Mouse (Mus musculus): ENCODE measurements around the gene Alb.

Alb gene

GRCm38 (mm10) chr5:90460619-90461018 is at the start of gene Alb:
Alb (plus strand) TSS chr5:90460897.
- DNase-seq (ENCODE audit: low read depth, low spot score), result no peak

GRCm38 (mm10) chr5:90414142-90414924 is 46.4 kb upstream of the Alb start:
- no peak for DNase-seq (ENCODE audit: low read depth, low spot score)

GRCm38 (mm10) chr5:90414925-90415295 is 45.8 kb upstream of the Alb start:
- no peak for DNase-seq (ENCODE audit: low read depth, low spot score)

DNA sequence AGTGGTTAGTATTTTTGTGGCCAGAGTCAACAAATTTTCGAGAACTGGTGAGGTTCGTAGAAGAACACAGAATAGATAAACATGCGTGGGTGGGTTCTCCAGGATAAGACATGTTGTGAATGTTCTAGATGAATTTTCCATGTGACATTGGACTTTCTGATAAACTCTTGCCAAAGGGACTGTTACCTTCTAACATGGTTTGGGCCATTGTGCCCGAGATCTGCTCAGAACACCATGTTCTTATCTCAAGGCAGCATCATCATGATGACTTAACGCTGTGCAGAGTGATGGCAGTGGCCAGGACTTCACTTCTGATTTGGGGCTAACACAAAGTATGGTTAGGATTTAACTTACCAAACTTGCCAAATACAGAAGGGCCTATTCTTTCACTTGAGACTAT is 36.1 kb upstream of the Alb start:
- DNase-seq (ENCODE audit: low read depth, low spot score), result no peak

- DNase-seq (ENCODE audit: low read depth, low spot score), result no peak
Measured at GRCm38 (mm10) chr5:90425191-90425590, 35.5 kb upstream of the Alb start.

GRCm38 (mm10) chr5:90431053-90431452 is 29.6 kb upstream of the Alb start:
- no peak for DNase-seq (ENCODE audit: low read depth, low spot score)

DNA sequence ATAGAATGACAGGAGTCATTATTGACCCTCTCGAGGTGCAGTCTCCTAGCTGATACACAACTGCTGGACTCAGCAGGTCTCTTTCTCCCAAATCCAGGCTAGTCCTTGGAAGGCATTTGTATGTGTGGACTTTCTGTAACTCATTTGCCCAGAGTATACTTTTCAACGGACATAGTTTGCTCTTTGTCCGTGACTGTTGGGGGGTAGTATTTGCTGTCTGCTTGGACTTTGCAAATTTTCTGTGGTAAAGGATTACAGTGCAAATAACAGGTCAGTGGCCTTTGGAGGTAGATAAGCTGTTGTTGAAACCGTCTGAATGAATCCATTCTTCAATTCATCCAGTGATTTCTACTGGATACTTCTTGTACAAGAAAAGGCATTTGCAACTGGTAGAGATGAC is 21.5 kb upstream of the Alb start:
- no peak for DNase-seq (ENCODE audit: low read depth, low spot score)

- no peak for DNase-seq (ENCODE audit: low read depth, low spot score)
Measured at GRCm38 (mm10) chr5:90447577-90447976, 13.1 kb upstream of the Alb start.

DNA sequence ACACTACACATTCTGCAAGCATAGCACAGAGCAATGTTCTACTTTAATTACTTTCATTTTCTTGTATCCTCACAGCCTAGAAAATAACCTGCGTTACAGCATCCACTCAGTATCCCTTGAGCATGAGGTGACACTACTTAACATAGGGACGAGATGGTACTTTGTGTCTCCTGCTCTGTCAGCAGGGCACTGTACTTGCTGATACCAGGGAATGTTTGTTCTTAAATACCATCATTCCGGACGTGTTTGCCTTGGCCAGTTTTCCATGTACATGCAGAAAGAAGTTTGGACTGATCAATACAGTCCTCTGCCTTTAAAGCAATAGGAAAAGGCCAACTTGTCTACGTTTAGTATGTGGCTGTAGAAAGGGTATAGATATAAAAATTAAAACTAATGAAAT is 10.7 kb upstream of the Alb start:
- no peak for DNase-seq (ENCODE audit: low read depth, low spot score)

- DNase-seq (ENCODE audit: low read depth, low spot score), result no peak
Measured at GRCm38 (mm10) chr5:90452711-90453110, 8.0 kb upstream of the Alb start.

DNA sequence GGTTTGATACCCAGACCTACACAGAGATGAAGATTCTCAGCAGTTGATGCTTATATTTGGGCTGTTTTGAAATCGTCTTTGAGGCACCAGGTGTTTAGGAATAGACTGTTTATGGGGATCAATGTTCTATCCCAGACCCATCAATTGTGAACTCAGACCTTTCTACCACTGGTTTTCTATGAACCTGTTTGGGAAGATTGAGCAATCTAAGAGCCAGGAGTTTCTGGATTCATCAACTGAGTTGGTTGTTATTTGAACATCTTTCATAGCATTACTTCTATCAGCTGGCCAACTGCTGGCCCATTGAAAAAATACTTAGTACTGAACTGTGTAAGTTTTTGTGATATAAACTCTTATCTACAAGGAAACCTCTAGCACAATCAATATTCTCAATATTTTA is 3.5 kb upstream of the Alb start:
- DNase-seq (ENCODE audit: low read depth, low spot score), result no peak

- DNase-seq (ENCODE audit: low read depth, low spot score), result no peak
Measured at GRCm38 (mm10) chr5:90458727-90459126, 2.0 kb upstream of the Alb start.

DNA sequence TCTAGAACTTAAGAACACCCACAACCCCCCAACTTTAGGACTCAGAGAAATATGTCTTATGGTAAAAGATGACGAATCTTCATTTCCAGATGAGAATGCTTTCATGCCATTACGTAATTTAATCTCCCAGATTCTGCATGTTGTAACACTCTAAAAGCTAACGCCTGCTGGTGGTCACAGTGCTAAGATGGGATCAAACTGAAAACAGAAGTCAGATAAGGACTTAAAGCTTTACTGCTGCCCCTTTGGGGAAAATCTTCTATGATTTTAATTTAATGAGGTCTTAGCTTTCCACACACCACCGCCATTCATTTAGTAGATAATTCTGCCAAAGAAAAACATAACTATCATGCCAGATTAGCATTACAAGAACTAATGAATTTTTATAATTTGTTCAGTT is 6.1 kb downstream of the Alb start:
- no peak for DNase-seq (ENCODE audit: low read depth, low spot score)

- no peak for DNase-seq (ENCODE audit: low read depth, low spot score)
Measured at GRCm38 (mm10) chr5:90467245-90467644, 6.5 kb downstream of the Alb start.

- DNase-seq (ENCODE audit: low read depth, low spot score), result no peak
Measured at GRCm38 (mm10) chr5:90470836-90471235, 10.1 kb downstream of the Alb start.

- no peak for DNase-seq (ENCODE audit: low read depth, low spot score)
Measured at GRCm38 (mm10) chr5:90473902-90474301, 13.2 kb downstream of the Alb start.

- no peak for DNase-seq (ENCODE audit: low read depth, low spot score)
Measured at GRCm38 (mm10) chr5:90474369-90474768, 13.7 kb downstream of the Alb start.

DNA sequence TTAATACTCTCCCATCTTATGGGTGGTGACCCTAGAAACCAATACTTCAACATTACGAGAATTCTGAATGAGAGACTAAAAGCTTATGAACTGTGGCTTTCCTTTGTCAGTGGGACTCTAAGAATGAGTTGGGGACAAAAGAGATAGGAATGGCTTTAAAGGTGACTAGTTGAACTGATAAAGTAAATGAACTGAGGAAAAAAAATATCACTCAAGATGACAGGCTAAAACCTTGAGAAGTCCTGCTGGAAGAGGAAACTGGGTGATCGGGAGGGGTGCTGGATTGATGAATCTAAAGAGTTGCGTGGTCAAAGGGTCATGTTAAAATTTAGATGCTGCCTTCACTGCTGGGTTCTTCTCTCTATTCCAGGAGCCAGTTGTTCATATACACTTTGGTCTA is 16.0 kb downstream of the Alb start:
- DNase-seq (ENCODE audit: low read depth, low spot score), result no peak

- no peak for DNase-seq (ENCODE audit: low read depth, low spot score)
Measured at GRCm38 (mm10) chr5:90477308-90478140, 16.8 kb downstream of the Alb start.

- DNase-seq (ENCODE audit: low read depth, low spot score), result no peak
Measured at GRCm38 (mm10) chr5:90478886-90479285, 18.2 kb downstream of the Alb start.

GRCm38 (mm10) chr5:90485597-90485996 is 24.9 kb downstream of the Alb start:
- DNase-seq (ENCODE audit: low read depth, low spot score), result no peak

GRCm38 (mm10) chr5:90488323-90488722 is 27.6 kb downstream of the Alb start:
- DNase-seq (ENCODE audit: low read depth, low spot score), result no peak

GRCm38 (mm10) chr5:90490518-90490917 is 29.8 kb downstream of the Alb start, which contains the start of gene Afp:
Afp (plus strand) TSS chr5:90490737.
- no peak for DNase-seq (ENCODE audit: low read depth, low spot score)

Measured in A20 (cell line).